Mouse (Mus musculus) ES-Bruce4 (cell line): ENCODE measurements around the gene Ewsr1.

Source experiments
- CTCF ChIP-seq: IDR thresholded peaks from one replicate; pipeline ENCODE4 v1.8.1; 2011; ENCODE audit warnings: low read depth, low read length
- EP300 ChIP-seq: IDR thresholded peaks from 2 replicates; pipeline ENCODE4 v1.6.1; 2011; ENCODE audit warnings: low read depth, low read length; ENCODE audit not compliant: insufficient read depth
- POLR2A ChIP-seq: IDR thresholded peaks from one replicate; pipeline ENCODE4 v1.8.1; 2011; ENCODE audit warnings: low read length; ENCODE audit not compliant: insufficient read depth

- no peak for TF ChIP-seq CTCF
- no peak for TF ChIP-seq POLR2A
- TF ChIP-seq EP300 = no peak
Observed at GRCm38 (mm10) chr11:5100283-5100682, 1.2 kb upstream of the Ewsr1 start.
